Mouse (Mus musculus): ENCODE data around the gene Hivep1. TPM values are rescaled to one million over a fixed set of nuclear protein-coding genes. Genes with fewer than 3 reads are reported as not detected.

The Hivep1 gene
- polyA plus RNA-seq, 1 experiment from 2014 or later: 4.1 TPM

DNA sequence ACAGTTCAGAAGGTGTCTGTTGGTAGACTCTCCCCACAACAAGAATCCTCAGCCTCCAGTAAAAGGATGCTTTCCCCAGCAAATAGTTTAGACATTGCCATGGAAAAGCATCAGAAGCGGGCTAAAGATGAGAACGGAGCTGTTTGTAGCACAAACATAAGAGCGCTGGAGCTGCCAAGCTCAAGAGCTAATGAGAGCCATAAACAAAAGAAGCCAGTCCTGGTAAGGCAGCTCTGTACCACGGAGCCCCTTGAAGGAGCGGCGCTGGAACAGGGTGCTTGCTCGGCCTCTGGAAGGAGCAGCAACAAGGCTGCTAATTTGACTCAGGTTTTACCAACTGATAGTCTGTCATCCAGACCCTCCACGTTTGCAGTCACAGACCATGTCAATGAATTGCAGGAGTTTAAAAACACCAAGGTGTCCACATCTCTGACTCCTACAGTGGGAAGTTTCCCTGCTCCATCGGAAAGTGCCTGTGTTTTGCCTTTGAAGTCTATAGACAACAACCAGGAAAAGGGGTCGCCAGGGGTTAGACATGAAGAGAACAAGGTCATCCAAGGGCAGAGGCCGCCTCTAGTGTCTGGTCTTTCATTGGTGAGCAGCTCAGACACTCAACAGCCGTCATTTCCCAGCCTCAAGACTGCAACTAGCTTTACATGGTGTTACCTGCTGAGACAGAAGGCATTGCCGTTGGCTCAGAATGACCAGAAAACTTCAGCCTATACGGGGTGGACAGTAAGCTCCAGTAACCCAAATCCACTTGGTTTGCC, 107.8 kb downstream of the Hivep1 start:
- H3K9me3 ChIP-seq (replicated peaks; ENCODE audit: control insufficient read depth, low read length): no peaks in the 10 kb centered on the region
- no peak overlapping the region for H3K4me3 ChIP-seq (ENCODE audit: low read length)
- WGBS: 76% methylated on average over 14 of the region's 14 CpGs
- H3K9ac ChIP-seq (ENCODE audit: low read length): no peak overlapping the region
- H3K4me2 ChIP-seq (ENCODE audit: low read depth, low read length): no peak overlapping the region
- no peaks in the 10 kb centered on the region for H3K27me3 ChIP-seq (ENCODE audit: control insufficient read depth, insufficient read depth, low read length)
- H3K36me3 ChIP-seq (ENCODE audit: control insufficient read depth, insufficient read depth): peaks cover 13% of the 10 kb centered on the region
- ATAC-seq (replicated peaks; ENCODE audit: extremely low read depth, insufficient read depth, low FRiP score): no peak
- H3K27ac ChIP-seq (ENCODE audit: low read length): no peak overlapping the region
- H3K4me1 ChIP-seq (ENCODE audit: control insufficient read depth, insufficient read depth, low read length): peaks cover 8% of the 10 kb centered on the region

DNA sequence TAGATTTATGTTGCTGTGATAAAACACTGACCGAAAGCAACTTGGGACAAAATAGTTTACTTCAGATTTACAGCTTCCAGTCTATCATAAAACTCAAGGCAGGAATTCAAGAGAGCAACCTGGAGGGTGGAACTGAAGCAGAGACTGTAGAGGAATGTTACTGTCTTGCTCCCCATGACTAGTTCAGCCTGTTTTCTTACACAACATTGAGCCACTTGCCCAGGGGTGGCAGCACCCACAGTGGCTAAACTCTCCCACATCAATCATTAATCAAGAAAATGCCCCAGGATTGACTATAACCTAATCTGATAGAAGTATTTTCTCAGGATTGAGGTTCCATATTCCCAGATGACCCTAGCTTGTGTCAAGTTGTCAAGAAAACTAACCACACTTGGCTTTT, 119.0 kb downstream of the Hivep1 start:
- Histone ChIP-seq H3K4me1 (ENCODE audit: control insufficient read depth, insufficient read depth, low read length) (peaks cover 11% of the 10 kb centered on the region), H3K36me3 (ENCODE audit: control insufficient read depth, insufficient read depth) (no peaks in the 10 kb centered on the region), H3K9ac (ENCODE audit: low read length) (no peak overlapping the region), H3K27ac (ENCODE audit: low read length) (no peak overlapping the region), H3K4me2 (ENCODE audit: low read depth, low read length) (no peak overlapping the region), H3K4me3 (ENCODE audit: low read length) (no peak overlapping the region), H3K27me3 (ENCODE audit: control insufficient read depth, insufficient read depth, low read length) (no peaks in the 10 kb centered on the region), H3K9me3 (replicated peaks; ENCODE audit: control insufficient read depth, low read length) (no peaks in the 10 kb centered on the region)
- no peak for ATAC-seq (replicated peaks; ENCODE audit: extremely low read depth, insufficient read depth, low FRiP score)
- 94% methylated on average over 1 of the region's 1 CpGs for WGBS

GRCm38 (mm10) chr13:42174827-42175420, 123.1 kb downstream of the Hivep1 start:
- Histone ChIP-seq H3K27ac (ENCODE audit: low read length) (no peak overlapping the region), H3K9me3 (replicated peaks; ENCODE audit: control insufficient read depth, low read length) (no peaks in the 10 kb centered on the region), H3K9ac (ENCODE audit: low read length) (no peak overlapping the region), H3K36me3 (ENCODE audit: control insufficient read depth, insufficient read depth) (no peaks in the 10 kb centered on the region), H3K4me3 (ENCODE audit: low read length) (no peak overlapping the region), H3K27me3 (ENCODE audit: control insufficient read depth, insufficient read depth, low read length) (no peaks in the 10 kb centered on the region), H3K4me2 (ENCODE audit: low read depth, low read length) (no peak overlapping the region), H3K4me1 (ENCODE audit: control insufficient read depth, insufficient read depth, low read length) (peaks cover 11% of the 10 kb centered on the region)
- no peak for ATAC-seq (replicated peaks; ENCODE audit: extremely low read depth, insufficient read depth, low FRiP score)
- WGBS: 25% methylated on average over 3 of the region's 3 CpGs

GRCm38 (mm10) chr13:42182635-42183034, 130.8 kb downstream of the Hivep1 start:
- no peaks in the 10 kb centered on the region for H3K27me3 ChIP-seq (ENCODE audit: control insufficient read depth, insufficient read depth, low read length)
- H3K9me3 ChIP-seq (replicated peaks; ENCODE audit: control insufficient read depth, low read length): no peaks in the 10 kb centered on the region
- H3K4me1 ChIP-seq (ENCODE audit: control insufficient read depth, insufficient read depth, low read length): no peaks in the 10 kb centered on the region
- H3K4me2 ChIP-seq (ENCODE audit: low read depth, low read length): no peak overlapping the region
- ATAC-seq (replicated peaks; ENCODE audit: extremely low read depth, insufficient read depth, low FRiP score): no peak
- H3K4me3 ChIP-seq (ENCODE audit: low read length): no peak overlapping the region
- H3K27ac ChIP-seq (ENCODE audit: low read length): no peak overlapping the region
- WGBS: 87% methylated on average over 5 of the region's 5 CpGs
- peaks cover 13% of the 10 kb centered on the region for H3K36me3 ChIP-seq (ENCODE audit: control insufficient read depth, insufficient read depth)
- no peak overlapping the region for H3K9ac ChIP-seq (ENCODE audit: low read length)

GRCm38 (mm10) chr13:42184131-42184530, 132.3 kb downstream of the Hivep1 start:
- Histone ChIP-seq H3K4me2 (ENCODE audit: low read depth, low read length) (no peak overlapping the region), H3K27me3 (ENCODE audit: control insufficient read depth, insufficient read depth, low read length) (no peaks in the 10 kb centered on the region), H3K4me3 (ENCODE audit: low read length) (no peak overlapping the region), H3K4me1 (ENCODE audit: control insufficient read depth, insufficient read depth, low read length) (no peaks in the 10 kb centered on the region), H3K9me3 (replicated peaks; ENCODE audit: control insufficient read depth, low read length) (no peaks in the 10 kb centered on the region), H3K27ac (ENCODE audit: low read length) (no peak overlapping the region), H3K36me3 (ENCODE audit: control insufficient read depth, insufficient read depth) (peaks cover 13% of the 10 kb centered on the region), H3K9ac (ENCODE audit: low read length) (no peak overlapping the region)
- ATAC-seq (replicated peaks; ENCODE audit: extremely low read depth, insufficient read depth, low FRiP score): no peak
- 94% methylated on average over 17 of the region's 17 CpGs for WGBS

DNA sequence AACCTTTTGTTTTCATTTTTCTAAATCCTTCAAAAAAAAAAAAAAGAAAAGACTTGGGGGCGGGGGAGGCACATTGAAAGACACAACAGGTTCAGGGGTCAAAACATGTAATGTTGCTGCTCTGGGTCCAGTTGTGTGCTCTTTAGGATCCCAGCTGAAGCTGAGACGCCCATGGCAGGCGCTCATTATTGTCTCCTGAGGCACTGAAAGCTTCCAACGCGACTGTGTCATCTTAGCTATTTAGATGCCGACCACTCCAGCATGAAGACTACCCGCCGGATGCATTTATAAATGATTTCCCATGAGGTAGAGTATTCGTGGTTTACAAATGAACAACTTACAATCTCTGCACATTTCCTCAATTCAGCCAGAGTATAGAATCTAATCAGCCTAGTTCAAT, 141.2 kb downstream of the Hivep1 start:
- Histone ChIP-seq H3K27ac (ENCODE audit: low read length) (no peak overlapping the region), H3K27me3 (ENCODE audit: control insufficient read depth, insufficient read depth, low read length) (no peaks in the 10 kb centered on the region), H3K9me3 (replicated peaks; ENCODE audit: control insufficient read depth, low read length) (no peaks in the 10 kb centered on the region), H3K9ac (ENCODE audit: low read length) (no peak overlapping the region), H3K4me2 (ENCODE audit: low read depth, low read length) (no peak overlapping the region), H3K36me3 (ENCODE audit: control insufficient read depth, insufficient read depth) (no peaks in the 10 kb centered on the region), H3K4me3 (ENCODE audit: low read length) (no peak overlapping the region), H3K4me1 (ENCODE audit: control insufficient read depth, insufficient read depth, low read length) (no peaks in the 10 kb centered on the region)
- ATAC-seq (replicated peaks; ENCODE audit: extremely low read depth, insufficient read depth, low FRiP score): no peak
- 68% methylated on average over 9 of the region's 9 CpGs for WGBS

DNA sequence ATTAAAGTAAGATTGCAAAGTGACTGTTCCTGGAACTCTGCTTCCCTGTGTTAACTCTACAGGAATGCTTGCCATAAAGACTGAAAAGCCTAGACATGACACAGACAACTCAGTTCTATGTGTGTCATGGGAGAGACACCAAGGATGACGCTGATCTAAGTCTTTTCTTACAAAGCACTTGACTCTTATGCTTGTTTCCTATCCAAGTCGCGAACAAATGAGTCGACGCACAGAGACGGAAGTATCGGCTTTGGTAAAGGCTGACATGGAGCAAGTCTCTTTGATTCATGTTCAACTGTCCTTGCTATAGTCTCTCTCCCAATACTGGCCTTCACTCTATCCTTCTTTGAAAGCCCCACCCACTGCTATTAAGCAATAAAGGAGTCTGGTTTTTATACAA, 143.8 kb downstream of the Hivep1 start:
- Histone ChIP-seq H3K27me3 (ENCODE audit: control insufficient read depth, insufficient read depth, low read length) (no peaks in the 10 kb centered on the region), H3K27ac (ENCODE audit: low read length) (no peak overlapping the region)
- WGBS: 88% methylated on average over 7 of the region's 7 CpGs

GRCm38 (mm10) chr13:42197656-42198055, 145.8 kb downstream of the Hivep1 start:
- H3K27me3 ChIP-seq (ENCODE audit: control insufficient read depth, insufficient read depth, low read length): no peaks in the 10 kb centered on the region
- H3K9ac ChIP-seq (ENCODE audit: low read length): no peak overlapping the region
- no peak overlapping the region for H3K4me3 ChIP-seq (ENCODE audit: low read length)
- H3K4me1 ChIP-seq (ENCODE audit: control insufficient read depth, insufficient read depth, low read length): no peaks in the 10 kb centered on the region
- H3K9me3 ChIP-seq (replicated peaks; ENCODE audit: control insufficient read depth, low read length): peaks cover 5% of the 10 kb centered on the region
- no peak overlapping the region for H3K27ac ChIP-seq (ENCODE audit: low read length)
- no peaks in the 10 kb centered on the region; the same call in 1 of the 2 replicates for H3K36me3 ChIP-seq (ENCODE audit: control insufficient read depth, insufficient read depth)
- no peak overlapping the region for H3K4me2 ChIP-seq (ENCODE audit: low read depth, low read length)
- 90% methylated on average over 2 of the region's 2 CpGs for WGBS
- ATAC-seq (replicated peaks; ENCODE audit: extremely low read depth, insufficient read depth, low FRiP score): no peak

More for the DNA sequence above, 143.8 kb downstream of the Hivep1 start:
- Histone ChIP-seq H3K4me3 (ENCODE audit: low read length) (no peak overlapping the region), H3K36me3 (ENCODE audit: control insufficient read depth, insufficient read depth) (no peaks in the 10 kb centered on the region; the same call in 1 of the 2 replicates), H3K9me3 (replicated peaks; ENCODE audit: control insufficient read depth, low read length) (peaks cover 5% of the 10 kb centered on the region), H3K4me2 (ENCODE audit: low read depth, low read length) (no peak overlapping the region), H3K4me1 (ENCODE audit: control insufficient read depth, insufficient read depth, low read length) (no peaks in the 10 kb centered on the region), H3K9ac (ENCODE audit: low read length) (no peak overlapping the region)
- ATAC-seq (replicated peaks; ENCODE audit: extremely low read depth, insufficient read depth, low FRiP score): no peak

GRCm38 (mm10) chr13:42213556-42213955, 161.7 kb downstream of the Hivep1 start:
- ATAC-seq (replicated peaks; ENCODE audit: extremely low read depth, insufficient read depth, low FRiP score): no peak
- Histone ChIP-seq H3K9me3 (replicated peaks; ENCODE audit: control insufficient read depth, low read length) (no peaks in the 10 kb centered on the region), H3K4me1 (ENCODE audit: control insufficient read depth, insufficient read depth, low read length) (no peaks in the 10 kb centered on the region), H3K4me2 (ENCODE audit: low read depth, low read length) (no peak overlapping the region), H3K9ac (ENCODE audit: low read length) (no peak overlapping the region), H3K36me3 (ENCODE audit: control insufficient read depth, insufficient read depth) (no peaks in the 10 kb centered on the region), H3K27ac (ENCODE audit: low read length) (no peak overlapping the region), H3K4me3 (ENCODE audit: low read length) (no peak overlapping the region), H3K27me3 (ENCODE audit: control insufficient read depth, insufficient read depth, low read length) (no peaks in the 10 kb centered on the region)
- WGBS: 82% methylated on average over 6 of the region's 6 CpGs
